Mouse (Mus musculus): Measurements from ENCODE around the gene Rara. TPM values are rescaled to one million over a fixed set of nuclear protein-coding genes. Genes with fewer than 3 reads are reported as not detected.

Rara gene
- polyA plus RNA-seq, 1 experiment = 63.5 TPM

DNA sequence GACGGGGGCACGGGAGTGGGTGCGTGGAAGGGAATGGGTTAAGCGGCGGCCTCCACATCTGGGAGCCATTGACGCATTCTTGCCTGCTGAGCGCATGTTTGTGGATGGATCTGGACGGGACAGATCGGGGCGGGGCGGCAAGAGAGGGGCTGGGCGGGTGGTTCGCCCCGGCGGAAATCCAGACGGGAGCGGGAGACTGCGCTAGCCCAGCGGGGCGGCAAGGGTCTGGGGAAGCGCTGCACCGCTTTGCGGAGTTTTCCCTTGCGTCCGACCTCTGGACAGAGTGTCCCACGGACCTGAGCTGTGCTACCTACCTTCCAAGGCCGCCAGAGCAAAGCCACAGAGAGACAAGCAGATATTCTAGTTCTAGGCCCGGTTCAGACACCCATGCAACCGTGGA, 8.6 kb downstream of the Rara start:
- peaks cover 67% of the 10 kb centered on the region for H3K4me1 ChIP-seq (replicated peaks; ENCODE audit: control insufficient read depth, insufficient read depth, low read length)
- WGBS = 79% methylated on average over 29 of the region's 29 CpGs
- TF ChIP-seq POLR2A (IDR thresholded peaks at IDR 0.05; ENCODE audit: control insufficient read depth, extremely low read depth, insufficient read depth, low read length, poor library complexity) (no peak), CTCF (IDR thresholded peaks at IDR 0.05; ENCODE audit: borderline replicate concordance, control insufficient read depth, extremely low read depth, insufficient read depth, low read length, poor library complexity) (no peak)
- no peaks in the 10 kb centered on the region for H3K36me3 ChIP-seq (ENCODE audit: control insufficient read depth, insufficient read depth, low read length)
- no peak for DNase-seq
- no peak overlapping the region for H3K4me3 ChIP-seq (ENCODE audit: control insufficient read depth, insufficient read depth, low read length)
- H3K27ac ChIP-seq (ENCODE audit: control insufficient read depth, insufficient read depth, low read length) = no peak overlapping the region
- H3K27me3 ChIP-seq (ENCODE audit: control insufficient read depth, insufficient read depth, low read length) = no peaks in the 10 kb centered on the region

DNA sequence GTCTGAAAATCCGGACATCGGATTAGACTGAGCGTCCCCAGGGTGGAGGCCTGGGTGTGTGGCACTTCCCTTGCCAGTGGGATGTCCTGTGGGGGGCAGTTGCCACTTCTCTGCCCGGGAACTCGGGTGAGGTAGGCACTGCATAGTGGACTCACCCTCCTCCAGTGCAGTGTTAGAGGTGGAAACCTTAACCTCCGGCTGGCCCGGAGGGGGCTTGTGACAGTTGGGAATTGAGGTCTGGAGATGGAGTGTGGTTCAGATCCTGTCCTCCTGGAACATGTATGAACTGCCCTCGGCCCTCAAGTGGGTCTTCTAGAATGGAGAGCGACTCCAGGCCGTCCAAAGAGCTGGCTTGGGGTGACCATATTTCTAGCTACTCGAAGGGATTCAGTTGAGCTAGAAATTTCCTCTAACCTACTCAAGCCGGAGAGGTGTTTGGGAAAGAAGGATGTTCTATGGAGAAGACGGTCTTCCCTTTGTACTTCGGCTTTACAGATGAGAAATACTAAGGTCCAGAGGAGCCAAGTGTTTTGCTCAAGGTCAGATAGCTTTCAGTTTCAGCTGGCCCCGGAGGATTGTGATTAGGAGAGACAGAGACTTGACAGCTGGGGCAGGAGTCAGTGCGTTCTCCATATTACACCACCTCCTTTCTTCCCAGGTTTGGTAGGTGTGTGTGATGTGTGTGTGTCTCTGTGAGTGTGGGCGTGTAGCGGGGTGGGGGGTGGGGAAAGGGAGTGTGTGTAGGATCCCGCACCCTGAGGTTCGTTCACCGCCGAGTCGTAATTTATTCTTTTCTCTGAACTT, 9.2 kb downstream of the Rara start:
- no peaks in the 10 kb centered on the region for H3K27me3 ChIP-seq (ENCODE audit: control insufficient read depth, insufficient read depth, low read length)
- peaks cover 66% of the 10 kb centered on the region for H3K4me1 ChIP-seq (replicated peaks; ENCODE audit: control insufficient read depth, insufficient read depth, low read length)
- H3K4me3 ChIP-seq (ENCODE audit: control insufficient read depth, insufficient read depth, low read length) = peak overlapping the region; percentile 62
- TF ChIP-seq CTCF (IDR thresholded peaks at IDR 0.05; ENCODE audit: borderline replicate concordance, control insufficient read depth, extremely low read depth, insufficient read depth, low read length, poor library complexity) = no peak
- no peak for TF ChIP-seq POLR2A (IDR thresholded peaks at IDR 0.05; ENCODE audit: control insufficient read depth, extremely low read depth, insufficient read depth, low read length, poor library complexity)
- DNase-seq = no peak
- WGBS = 26% methylated on average over 23 of the region's 23 CpGs
- H3K27ac ChIP-seq (ENCODE audit: control insufficient read depth, insufficient read depth, low read length) = no peak overlapping the region
- no peaks in the 10 kb centered on the region for H3K36me3 ChIP-seq (ENCODE audit: control insufficient read depth, insufficient read depth, low read length)

DNA sequence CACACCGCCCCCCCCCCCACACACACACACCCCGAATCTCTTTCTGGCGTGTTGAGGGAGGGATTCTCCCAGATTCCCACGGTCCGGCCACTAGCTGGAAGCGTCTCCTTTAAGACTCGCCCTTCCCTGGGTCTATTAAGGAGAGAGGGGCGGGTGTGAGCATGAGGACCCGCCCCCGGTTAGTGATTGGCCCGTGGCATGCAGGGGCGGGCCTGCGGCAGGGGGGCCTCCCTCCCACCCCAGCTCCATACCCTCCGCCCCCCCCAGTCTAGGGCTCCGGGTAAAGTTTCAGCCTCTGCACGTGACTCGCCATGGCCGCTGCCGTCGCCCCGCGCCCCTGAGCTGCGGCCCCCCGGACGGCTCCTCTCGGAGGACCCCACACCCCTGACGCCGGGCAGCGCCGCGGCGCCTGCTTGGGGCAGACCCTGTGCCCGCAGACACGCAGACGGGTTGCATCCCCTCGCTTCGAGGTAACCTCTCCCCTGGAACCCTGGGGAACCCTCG, 9.8 kb downstream of the Rara start:
- no peak for TF ChIP-seq POLR2A (IDR thresholded peaks at IDR 0.05; ENCODE audit: control insufficient read depth, extremely low read depth, insufficient read depth, low read length, poor library complexity)
- peak; percentile 41; the same call in 1 of the 2 replicates for TF ChIP-seq CTCF (IDR thresholded peaks at IDR 0.05; ENCODE audit: borderline replicate concordance, control insufficient read depth, extremely low read depth, insufficient read depth, low read length, poor library complexity)
- Histone ChIP-seq H3K27ac (ENCODE audit: control insufficient read depth, insufficient read depth, low read length) (peak overlapping the region; percentile 57), H3K36me3 (ENCODE audit: control insufficient read depth, insufficient read depth, low read length) (no peaks in the 10 kb centered on the region), H3K27me3 (ENCODE audit: control insufficient read depth, insufficient read depth, low read length) (no peaks in the 10 kb centered on the region), H3K4me1 (replicated peaks; ENCODE audit: control insufficient read depth, insufficient read depth, low read length) (peaks cover 67% of the 10 kb centered on the region), H3K4me3 (ENCODE audit: control insufficient read depth, insufficient read depth, low read length) (peak overlapping the region; percentile 62)
- peak; percentile 88 for DNase-seq
- WGBS = under 1% methylated on average over 37 of the region's 38 CpGs

DNA sequence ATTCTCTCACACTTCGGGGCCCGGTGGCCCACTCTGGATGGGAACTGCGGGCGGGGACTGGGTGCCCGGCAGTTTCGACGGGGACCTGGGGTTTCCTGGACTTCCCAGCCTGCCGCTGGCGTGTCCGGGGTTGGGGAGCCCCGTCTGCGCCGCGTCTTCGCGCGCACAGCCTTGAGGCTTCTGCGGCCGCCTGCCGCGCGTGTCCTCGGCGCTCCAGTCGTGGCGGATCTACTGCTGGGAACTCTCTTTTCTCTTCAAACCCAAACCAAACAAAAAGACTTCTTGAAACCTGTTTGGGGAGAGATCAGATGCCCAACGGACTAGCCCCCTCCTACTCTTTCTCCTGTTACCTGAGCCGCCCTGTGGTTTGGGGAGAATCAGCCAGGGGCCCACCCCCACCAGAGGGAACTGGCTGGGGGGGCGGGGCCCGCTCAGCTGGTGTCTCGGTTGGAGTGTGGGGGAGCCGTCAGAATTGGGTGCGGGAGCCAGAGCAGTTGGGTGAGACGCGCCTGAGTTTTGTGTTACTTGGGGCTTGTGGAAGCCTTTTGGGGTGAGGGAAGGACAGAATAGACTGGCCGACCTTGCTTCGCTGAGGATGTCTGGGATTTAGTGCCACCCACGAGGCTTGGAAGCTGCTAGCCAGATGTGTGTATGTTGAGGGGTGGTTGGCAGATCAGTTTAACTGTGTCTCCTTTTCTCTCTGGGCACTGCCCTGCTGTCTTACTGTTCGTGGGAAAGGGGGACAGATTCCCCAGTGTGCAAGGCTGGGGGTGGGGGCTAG, 10.5 kb downstream of the Rara start:
- H3K27me3 ChIP-seq (ENCODE audit: control insufficient read depth, insufficient read depth, low read length) = no peaks in the 10 kb centered on the region
- H3K4me3 ChIP-seq (ENCODE audit: control insufficient read depth, insufficient read depth, low read length) = peak overlapping the region; percentile 62
- TF ChIP-seq CTCF (IDR thresholded peaks at IDR 0.05; ENCODE audit: borderline replicate concordance, control insufficient read depth, extremely low read depth, insufficient read depth, low read length, poor library complexity) = no peak; the same call in 1 of the 2 replicates
- TF ChIP-seq POLR2A (IDR thresholded peaks at IDR 0.05; ENCODE audit: control insufficient read depth, extremely low read depth, insufficient read depth, low read length, poor library complexity) = peak; percentile 39; the same call in 1 of the 2 replicates
- under 1% methylated on average over 39 of the region's 39 CpGs for WGBS
- H3K36me3 ChIP-seq (ENCODE audit: control insufficient read depth, insufficient read depth, low read length) = no peaks in the 10 kb centered on the region
- H3K27ac ChIP-seq (ENCODE audit: control insufficient read depth, insufficient read depth, low read length) = peak overlapping the region; percentile 70
- DNase-seq = peak; percentile 75
- peaks cover 67% of the 10 kb centered on the region for H3K4me1 ChIP-seq (replicated peaks; ENCODE audit: control insufficient read depth, insufficient read depth, low read length)

DNA sequence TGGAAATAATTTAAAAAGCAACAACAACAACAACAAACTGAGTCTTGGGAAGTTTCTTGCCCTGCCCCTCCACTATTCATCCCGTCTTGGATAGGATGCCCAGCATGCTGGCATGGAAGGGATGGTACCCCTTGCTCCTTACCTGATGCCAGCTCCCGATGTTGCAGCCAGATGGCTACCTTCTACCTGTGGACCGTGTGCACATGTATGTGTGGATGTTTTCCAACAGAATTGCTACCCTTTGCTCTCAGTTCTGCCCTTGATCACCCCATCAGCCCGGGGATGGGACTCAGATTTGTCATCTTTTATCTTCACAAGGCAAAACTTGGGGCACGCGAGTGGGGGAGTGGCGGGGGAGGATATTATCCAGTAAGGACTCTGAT, 11.1 kb downstream of the Rara start:
- H3K4me1 ChIP-seq (replicated peaks; ENCODE audit: control insufficient read depth, insufficient read depth, low read length) = peaks cover 67% of the 10 kb centered on the region
- no peak for TF ChIP-seq CTCF (IDR thresholded peaks at IDR 0.05; ENCODE audit: borderline replicate concordance, control insufficient read depth, extremely low read depth, insufficient read depth, low read length, poor library complexity)
- no peak for TF ChIP-seq POLR2A (IDR thresholded peaks at IDR 0.05; ENCODE audit: control insufficient read depth, extremely low read depth, insufficient read depth, low read length, poor library complexity)
- H3K27me3 ChIP-seq (ENCODE audit: control insufficient read depth, insufficient read depth, low read length) = no peaks in the 10 kb centered on the region
- no peak for DNase-seq
- H3K4me3 ChIP-seq (ENCODE audit: control insufficient read depth, insufficient read depth, low read length) = peak overlapping the region; percentile 62
- peak overlapping the region; percentile 70 for H3K27ac ChIP-seq (ENCODE audit: control insufficient read depth, insufficient read depth, low read length)
- WGBS = 35% methylated on average over 7 of the region's 7 CpGs
- H3K36me3 ChIP-seq (ENCODE audit: control insufficient read depth, insufficient read depth, low read length) = no peaks in the 10 kb centered on the region
